ENCODE assay signal across 16 mouse cellular contexts in the genomic region with DNA sequence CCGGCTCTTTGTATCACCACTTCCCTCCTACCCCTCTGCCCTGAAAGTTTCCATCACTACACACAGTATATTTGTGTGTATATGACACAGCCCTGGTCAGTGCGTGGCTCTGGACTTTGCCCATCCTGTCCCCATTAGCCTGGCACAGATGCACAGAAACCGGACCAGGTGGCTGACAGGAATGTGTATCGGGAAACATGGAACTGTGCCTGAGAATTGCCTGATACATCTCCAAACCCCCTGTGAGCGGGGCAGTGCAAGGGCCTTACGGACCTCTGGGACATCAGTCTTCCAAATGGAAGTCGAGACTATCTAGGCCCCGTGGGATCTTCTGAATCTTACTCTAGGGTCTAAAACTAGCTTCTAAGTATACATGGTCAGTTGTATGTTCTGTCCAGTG.
"Had no signal": no experiment of that assay in that cellular context is flagged by ENCODE, and none has a peak within 500 bp of the region (broad histone marks: within the 10 kb centered on the region; RNA-seq: fewer than 3 reads in every experiment).

No protein-coding gene starts in this region.

- H3K27me3 ChIP-seq: neural tube, embryonic 13.5 days; neural tube, embryonic 15.5 days; stomach, embryonic 15.5 days had no signal

- H3K4me3 ChIP-seq: neural tube, embryonic 13.5 days; neural tube, embryonic 15.5 days; stomach, embryonic 15.5 days had no signal

- H3K36me3 ChIP-seq: stomach, embryonic 15.5 days had no signal

- H3K9me3 ChIP-seq: neural tube, embryonic 13.5 days; neural tube, embryonic 15.5 days; stomach, embryonic 15.5 days had no signal

- H3K4me2 ChIP-seq: neural tube, embryonic 13.5 days; neural tube, embryonic 15.5 days; stomach, embryonic 15.5 days had no signal

- H3K9ac ChIP-seq: neural tube, embryonic 13.5 days; neural tube, embryonic 15.5 days; stomach, embryonic 15.5 days had no signal

- DNase-seq: retina, postnatal 1 day; right cerebral cortex, adult 18-20 months; right cerebral cortex, postnatal 14 days; right cerebral cortex, postnatal 25 days; right cerebral cortex, postnatal 4 days; spleen, adult 18-20 months; thymus, adult 18-20 months; thymus, adult 2 months; thymus, postnatal 14 days; thymus, postnatal 25 days; thymus, postnatal 36 days; thymus, postnatal 4 days had no signal

- H3K4me1 ChIP-seq: neural tube, embryonic 13.5 days; neural tube, embryonic 15.5 days; stomach, embryonic 15.5 days had no signal

- H3K27ac ChIP-seq: neural tube, embryonic 13.5 days; neural tube, embryonic 15.5 days; stomach, embryonic 15.5 days; stomach, postnatal 0 days had no signal
